Mouse (Mus musculus) limb, embryonic 11.5 days (tissue): ENCODE data around the gene Gm20532. TPM values are rescaled to one million over a fixed set of nuclear protein-coding genes. Genes with fewer than 3 reads are reported as not detected.

ENCODE experiments used
- ATAC-seq: fragments of 200-750 bp; cut with Nextera tagmentation; 2 replicates; pipeline ENCODE4 v1.8.0; 2017; ENCODE audit warnings: low read depth; ENCODE audit not compliant: insufficient number of reproducible peaks, low FRiP score, low TSS enrichment
- DNase-seq: peaks from one replicate; pipeline ENCODE4 v3.0.0-alpha.2; 2015; ENCODE audit warnings: low spot score
- H3K27ac ChIP-seq: fragments of 300-500 bp; sonication (generic); replicated peaks from 2 replicates; pipeline ENCODE4 v1.5.1; 2014; ENCODE audit warnings: low read depth, mild to moderate bottlenecking, low read length
- H3K27me3 ChIP-seq: fragments of 300-500 bp; sonication (generic); 2 replicates; pipeline ENCODE4 v1.6.1; 2014; ENCODE audit warnings: mild to moderate bottlenecking, low read length, mixed read lengths; ENCODE audit not compliant: control insufficient read depth, insufficient read depth
- H3K36me3 ChIP-seq: fragments of 300-500 bp; sonication (generic); 2 replicates; pipeline ENCODE4 v1.6.1; 2014; ENCODE audit warnings: mild to moderate bottlenecking, low read length, moderate library complexity, mixed read lengths; ENCODE audit not compliant: control insufficient read depth, insufficient read depth
- H3K4me1 ChIP-seq: fragments of 300-500 bp; sonication (generic); 2 replicates; pipeline ENCODE4 v1.6.1; 2014; ENCODE audit warnings: low read length, mixed read lengths; ENCODE audit not compliant: control insufficient read depth, insufficient read depth
- H3K4me2 ChIP-seq: fragments of 300-500 bp; sonication (generic); 2 replicates; pipeline ENCODE4 v1.6.1; 2014; ENCODE audit warnings: low read depth, mild to moderate bottlenecking, moderate library complexity; ENCODE audit not compliant: severe bottlenecking
- H3K4me3 ChIP-seq: fragments of 300-500 bp; sonication (generic); 2 replicates; pipeline ENCODE4 v1.5.1; 2014; ENCODE audit warnings: low read depth, low read length
- H3K9ac ChIP-seq: fragments of 300-500 bp; sonication (generic); 2 replicates; pipeline ENCODE4 v1.6.1; 2014; ENCODE audit warnings: mild to moderate bottlenecking, low read length
- H3K9me3 ChIP-seq: fragments of 300-500 bp; sonication (generic); 2 replicates; pipeline ENCODE4 v1.6.1; 2016; ENCODE audit warnings: low read length; ENCODE audit not compliant: control insufficient read depth
- WGBS: fragments of 180-500 bp; shearing (Covaris S2); extraction: QIAGEN DNeasy Blood & Tissue Kit; methylation state at CpG from one replicate; pipeline ENCODE4 v1.1.7; 2014; 5-methylcytosine and 5-hydroxymethylcytosine counted together
- polyA plus RNA-seq: library from polyadenylated mRNA; unstranded; fragments of >200 nt; fragmentation: Nextera tagmentation; extraction: Ambion mirVana; gene quantifications from 2 replicates; pipeline ENCODE4 v1.2.1, GENCODE M21; 2014

The Gm20532 gene
- polyA plus RNA-seq, 1 experiment from 2014 or later: not detected

DNA sequence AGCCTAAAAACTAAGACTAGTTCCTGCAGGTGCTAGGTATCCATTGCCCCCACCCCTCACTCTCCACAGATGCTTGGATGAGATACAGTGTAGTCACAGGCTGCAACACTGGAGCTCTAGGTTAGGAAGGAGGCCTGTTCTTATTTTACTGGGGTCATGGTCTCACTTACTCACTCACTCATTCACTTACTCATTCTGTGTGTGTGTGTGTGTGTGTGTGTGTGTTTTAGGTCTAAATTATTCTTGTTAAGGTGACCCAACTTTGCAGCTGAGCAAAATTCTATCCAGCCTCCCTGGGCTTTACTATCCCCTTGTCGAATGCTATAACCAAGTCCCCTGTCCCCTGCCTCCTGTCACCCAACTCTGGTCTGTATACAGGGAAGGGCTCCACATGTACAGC lies 15.2 kb downstream of the Gm20532 start:
- 0 out of 2 replicates have a peak, but pooled peaks cover 2% of the 10 kb centered on the region for H3K4me1 ChIP-seq

GRCm38 (mm10) chr2:26602631-26603030 lies 16.2 kb downstream of the Gm20532 start:
- H3K27me3 ChIP-seq: no peaks in the 10 kb centered on the region
- H3K9ac ChIP-seq: no peak overlapping the region
- WGBS: 82% methylated on average over 5 of the region's 5 CpGs
- no peaks in the 10 kb centered on the region for H3K9me3 ChIP-seq
- no peaks in the 10 kb centered on the region for H3K36me3 ChIP-seq
- ATAC-seq (no peak), DNase-seq (no peak)
- H3K4me1 ChIP-seq: 0 out of 2 replicates have a peak, but pooled peaks cover 2% of the 10 kb centered on the region
- H3K4me2 ChIP-seq: no peak overlapping the region; the same call in 1 of the 2 replicates
- no peak overlapping the region for H3K27ac ChIP-seq
- H3K4me3 ChIP-seq: no peak overlapping the region

More for the DNA sequence above, 15.2 kb downstream of the Gm20532 start:
- H3K27ac ChIP-seq: no peak overlapping the region
- H3K27me3 ChIP-seq: no peaks in the 10 kb centered on the region
- DNase-seq: no peak
- H3K4me2 ChIP-seq: no peak overlapping the region
- H3K9me3 ChIP-seq: no peaks in the 10 kb centered on the region
- H3K4me3 ChIP-seq: no peak overlapping the region
- no peaks in the 10 kb centered on the region for H3K36me3 ChIP-seq
- no peak for ATAC-seq
- 100% methylated on average over 1 of the region's 1 CpGs for WGBS
- no peak overlapping the region for H3K9ac ChIP-seq

GRCm38 (mm10) chr2:26603159-26603558 lies 16.7 kb downstream of the Gm20532 start:
- Histone ChIP-seq H3K27me3 (no peaks in the 10 kb centered on the region), H3K4me2 (peak overlapping the region; percentile 90), H3K4me1 (0 out of 2 replicates have a peak, but pooled peaks cover 2% of the 10 kb centered on the region), H3K4me3 (peak overlapping the region; percentile 64), H3K9me3 (no peaks in the 10 kb centered on the region), H3K36me3 (no peaks in the 10 kb centered on the region), H3K27ac (no peak overlapping the region), H3K9ac (peak overlapping the region; percentile 73; the same call in 1 of the 2 replicates)
- 11% methylated on average over 6 of the region's 6 CpGs for WGBS
- ATAC-seq (0 out of 2 replicates have a peak, but pooled peaks have one; percentile 5), DNase-seq (no peak)

GRCm38 (mm10) chr2:26603720-26604671 lies 17.6 kb downstream of the Gm20532 start, which contains the start of gene Agpat2:
TSS of gene Agpat2 (minus strand) at chr2:26604417.
- Histone ChIP-seq H3K27me3 (no peaks in the 10 kb centered on the region), H3K27ac (no peak within 1 kb of the TSS), H3K4me3 (peak within 1 kb of the TSS; percentile 64), H3K9ac (peak within 1 kb of the TSS; percentile 73), H3K36me3 (no peaks in the 10 kb centered on the region), H3K9me3 (no peaks in the 10 kb centered on the region), H3K4me2 (peak within 1 kb of the TSS; percentile 90), H3K4me1 (0 out of 2 replicates have a peak, but pooled peaks cover 2% of the 10 kb centered on the region)
- ATAC-seq (peak; percentile 63), DNase-seq (peak; percentile 72)
- under 1% methylated on average over 100 of the region's 103 CpGs for WGBS

DNA sequence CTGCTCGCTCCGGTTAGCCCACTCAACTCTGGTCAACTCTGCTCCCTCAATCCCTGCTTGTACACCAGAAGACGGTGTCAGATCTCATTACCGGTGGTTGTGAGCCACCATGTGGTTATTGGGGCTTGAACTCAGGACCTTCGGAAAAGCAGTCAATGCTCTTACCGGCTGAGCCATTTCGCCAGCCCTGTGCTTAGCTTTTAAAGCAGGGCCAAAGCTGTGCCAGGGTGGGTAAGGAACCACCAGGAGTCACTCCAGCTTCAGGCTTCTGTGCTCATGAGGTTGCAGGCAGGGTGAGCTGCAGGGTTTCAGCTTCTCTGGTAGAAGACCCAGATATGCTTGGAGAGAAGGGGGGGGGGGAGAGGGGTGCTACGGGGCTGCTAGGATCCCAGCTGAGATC lies 18.9 kb downstream of the Gm20532 start:
- 82% methylated on average over 8 of the region's 8 CpGs for WGBS
- H3K27me3 ChIP-seq: no peaks in the 10 kb centered on the region
- H3K4me2 ChIP-seq: no peak overlapping the region
- H3K9me3 ChIP-seq: no peaks in the 10 kb centered on the region
- H3K4me3 ChIP-seq: no peak overlapping the region
- no peak overlapping the region for H3K9ac ChIP-seq
- H3K4me1 ChIP-seq: 0 out of 2 replicates have a peak, but pooled peaks cover 2% of the 10 kb centered on the region
- DNase-seq: no peak
- no peak for ATAC-seq
- H3K36me3 ChIP-seq: no peaks in the 10 kb centered on the region
- H3K27ac ChIP-seq: no peak overlapping the region

GRCm38 (mm10) chr2:26606579-26606978 lies 20.1 kb downstream of the Gm20532 start:
- Histone ChIP-seq H3K9me3 (no peaks in the 10 kb centered on the region), H3K27ac (no peak overlapping the region), H3K27me3 (no peaks in the 10 kb centered on the region), H3K4me2 (no peak overlapping the region), H3K4me3 (no peak overlapping the region), H3K9ac (no peak overlapping the region), H3K4me1 (0 out of 2 replicates have a peak, but pooled peaks cover 2% of the 10 kb centered on the region), H3K36me3 (no peaks in the 10 kb centered on the region)
- 78% methylated on average over 3 of the region's 3 CpGs for WGBS
- ATAC-seq: no peak
- DNase-seq: no peak

GRCm38 (mm10) chr2:26607056-26607910 lies 20.8 kb downstream of the Gm20532 start:
- Histone ChIP-seq H3K27me3 (no peaks in the 10 kb centered on the region), H3K36me3 (no peaks in the 10 kb centered on the region), H3K27ac (no peak overlapping the region), H3K9me3 (no peaks in the 10 kb centered on the region), H3K9ac (no peak overlapping the region), H3K4me2 (no peak overlapping the region), H3K4me1 (0 out of 2 replicates have a peak, but pooled peaks cover 2% of the 10 kb centered on the region), H3K4me3 (no peak overlapping the region)
- DNase-seq (no peak), ATAC-seq (no peak)
- 49% methylated on average over 6 of the region's 6 CpGs for WGBS

GRCm38 (mm10) chr2:26608781-26609180 lies 22.3 kb downstream of the Gm20532 start:
- H3K9ac ChIP-seq: no peak overlapping the region
- H3K4me2 ChIP-seq: no peak overlapping the region
- DNase-seq (no peak), ATAC-seq (no peak)
- H3K4me1 ChIP-seq: no peaks in the 10 kb centered on the region
- no peaks in the 10 kb centered on the region for H3K36me3 ChIP-seq
- H3K4me3 ChIP-seq: no peak overlapping the region
- H3K27me3 ChIP-seq: no peaks in the 10 kb centered on the region
- H3K9me3 ChIP-seq: no peaks in the 10 kb centered on the region
- no peak overlapping the region for H3K27ac ChIP-seq
